Mouse (Mus musculus) ovary, postnatal 14 days (tissue): Measurements from ENCODE around the gene Schip1.
A peak's percentile ranks its signal among the peaks of the same experiment; 100 is the strongest.

Source experiments
- DNase-seq: peaks from one replicate; pipeline ENCODE4 v3.0.0; 2022; ENCODE audit warnings: low spot score

Schip1 gene

GRCm38 (mm10) chr3:68556891-68557290 is 492.3 kb downstream of the Schip1 start:
- no peak for DNase-seq

GRCm38 (mm10) chr3:68558744-68559143 is 494.1 kb downstream of the Schip1 start:
- DNase-seq = no peak

DNA sequence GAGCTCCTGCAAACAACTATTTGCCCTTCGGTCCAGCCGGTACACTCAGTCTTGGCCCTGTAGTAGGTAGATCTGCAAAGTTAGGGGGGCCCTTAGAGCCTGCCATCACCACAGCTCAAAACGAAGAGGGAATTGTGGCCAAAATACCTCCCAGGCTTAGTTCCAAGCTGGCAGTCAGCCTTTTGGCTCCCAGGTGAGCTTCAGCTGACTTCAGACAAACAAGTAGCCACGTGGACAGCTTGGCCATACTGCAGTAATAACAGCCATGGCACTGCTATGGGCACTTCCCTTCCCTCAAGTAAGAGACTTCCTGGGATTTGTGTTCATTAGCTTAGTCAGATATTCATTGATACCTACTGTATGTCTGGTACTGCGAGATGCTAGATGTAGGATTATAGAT is 495.5 kb downstream of the Schip1 start:
- DNase-seq = no peak

DNA sequence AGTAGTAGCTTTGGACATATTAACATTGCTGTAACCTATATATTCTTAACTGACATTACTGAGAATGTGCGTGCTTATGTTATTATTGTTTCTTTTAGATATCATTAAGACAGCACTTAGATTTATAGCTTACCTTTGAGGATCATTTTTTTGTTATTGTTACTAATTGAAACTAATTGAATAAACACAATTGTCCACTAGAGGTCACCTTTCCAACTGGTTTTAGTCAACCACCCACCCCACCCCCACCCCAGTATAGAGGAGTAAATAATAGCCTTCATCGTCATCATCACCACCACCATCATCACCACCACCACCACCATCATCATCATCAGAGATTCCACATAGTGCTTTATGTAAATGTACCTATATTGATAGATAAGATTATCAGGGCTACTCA is 498.2 kb downstream of the Schip1 start:
- no peak for DNase-seq

- no peak for DNase-seq
Observed at GRCm38 (mm10) chr3:68563922-68564321, 499.3 kb downstream of the Schip1 start.

GRCm38 (mm10) chr3:68564978-68565674 is 500.5 kb downstream of the Schip1 start:
- DNase-seq = no peak

GRCm38 (mm10) chr3:68565675-68566055 is 501.1 kb downstream of the Schip1 start:
- DNase-seq = no peak

DNA sequence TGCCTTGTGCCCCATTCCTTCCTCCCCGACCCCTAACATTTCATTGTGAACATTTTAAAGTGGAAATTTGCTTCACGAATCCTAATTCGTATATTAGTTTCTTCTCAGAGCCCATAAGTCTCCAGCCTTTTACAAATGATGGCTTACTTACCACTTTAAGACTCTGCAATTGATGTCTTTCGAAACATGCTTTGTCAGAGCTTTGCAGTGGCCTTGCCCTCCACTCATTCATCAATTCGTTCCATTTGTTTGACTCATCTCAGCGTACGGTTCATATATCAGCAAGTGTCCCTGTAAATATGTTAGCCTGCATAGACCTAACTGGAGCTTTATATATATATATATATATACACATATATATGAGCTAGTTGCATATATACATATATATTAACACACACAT is 503.0 kb downstream of the Schip1 start:
- no peak for DNase-seq

- DNase-seq = no peak
Observed at GRCm38 (mm10) chr3:68568149-68568548, 503.5 kb downstream of the Schip1 start.

- DNase-seq = no peak
Observed at GRCm38 (mm10) chr3:68568716-68569115, 504.1 kb downstream of the Schip1 start.

GRCm38 (mm10) chr3:68570319-68570718 is 505.7 kb downstream of the Schip1 start:
- DNase-seq = no peak

DNA sequence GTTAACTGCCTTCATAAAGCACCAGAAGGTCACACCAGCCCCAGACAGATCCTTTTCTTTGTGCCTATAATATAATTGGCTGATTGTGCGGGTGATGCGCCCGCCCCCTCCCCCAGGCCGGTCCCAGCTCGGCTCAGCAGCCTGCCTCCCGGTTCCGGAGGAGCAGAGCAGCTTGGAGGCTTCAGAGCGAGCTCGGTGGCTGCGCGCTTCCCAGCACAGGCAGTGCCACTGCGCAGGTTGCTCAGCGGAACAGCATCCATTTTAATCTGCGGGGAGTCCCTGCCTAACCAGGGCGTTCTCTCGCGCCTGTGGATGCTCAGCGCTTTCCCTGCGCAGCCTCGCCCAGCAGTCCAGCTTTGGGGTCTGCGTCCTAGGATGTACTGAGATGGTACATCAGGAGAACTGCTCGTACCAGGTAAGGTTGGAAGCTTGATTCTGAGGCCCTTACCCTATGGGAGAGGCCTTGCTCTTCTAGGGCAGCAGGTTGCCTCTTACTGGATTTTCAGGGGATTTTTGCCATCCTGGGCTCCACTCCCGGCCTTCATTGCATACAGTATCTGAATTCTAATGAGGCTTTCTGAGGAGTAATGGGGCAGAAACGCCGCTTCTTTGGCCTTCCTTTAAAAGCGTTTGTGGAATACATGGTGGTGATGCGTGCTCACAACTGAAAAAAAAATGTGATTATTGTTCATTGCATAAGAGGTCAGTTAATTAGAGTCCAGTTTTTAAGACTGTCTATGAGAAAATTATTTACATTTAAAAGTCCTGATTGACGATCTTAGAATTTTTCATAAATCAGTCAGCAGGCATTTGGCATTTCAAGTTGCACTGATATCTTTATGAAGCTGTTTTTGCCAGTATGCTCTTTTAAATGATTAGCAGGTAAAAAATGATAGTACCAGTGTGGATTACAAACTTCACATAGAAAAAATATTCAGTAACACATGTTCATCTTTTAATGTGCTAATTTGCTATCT is 507.9 kb downstream of the Schip1 start:
- DNase-seq = no peak

DNA sequence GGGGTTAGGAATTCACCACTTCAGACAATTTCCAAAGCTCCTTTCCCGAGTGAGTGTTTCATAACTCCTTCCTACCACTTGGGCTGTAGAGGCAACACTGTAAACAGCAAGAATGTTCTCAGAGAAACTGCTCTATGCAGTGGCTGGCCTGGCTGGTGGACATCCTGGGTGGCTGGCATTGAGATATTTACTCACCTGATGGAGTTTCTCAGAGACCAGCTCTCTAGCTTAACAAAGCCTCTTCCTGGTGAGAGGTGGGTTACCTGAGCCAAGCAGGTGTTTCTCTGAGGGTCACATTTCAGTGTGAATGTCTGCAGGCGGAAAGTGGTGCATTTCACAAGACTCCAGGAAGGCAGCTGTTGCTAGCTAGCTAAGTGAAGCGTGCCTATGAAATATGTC is 508.6 kb downstream of the Schip1 start:
- DNase-seq = no peak

- no peak for DNase-seq
Observed at GRCm38 (mm10) chr3:68574097-68574496, 509.5 kb downstream of the Schip1 start.

DNA sequence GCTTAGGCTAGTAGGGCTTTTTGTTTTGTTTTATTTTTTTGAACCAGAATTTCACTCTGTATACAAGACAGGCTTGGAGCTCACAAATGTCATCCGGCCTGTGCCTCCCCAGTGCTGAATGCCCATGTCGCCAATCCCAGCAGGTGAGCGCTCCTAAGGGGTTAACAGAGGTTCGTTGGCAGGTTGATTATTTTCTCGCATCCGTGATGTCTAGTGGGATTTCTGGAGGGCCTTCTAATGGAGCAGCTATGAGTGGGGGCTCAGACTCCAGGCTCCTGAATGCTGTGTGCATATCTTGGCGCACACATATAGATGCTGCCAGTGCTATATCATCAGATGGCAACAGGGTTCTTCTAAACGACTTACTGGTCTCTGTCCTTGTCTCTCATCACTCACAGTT is 510.0 kb downstream of the Schip1 start:
- DNase-seq = no peak

GRCm38 (mm10) chr3:68575636-68576340 is 511.2 kb downstream of the Schip1 start:
- DNase-seq = no peak

DNA sequence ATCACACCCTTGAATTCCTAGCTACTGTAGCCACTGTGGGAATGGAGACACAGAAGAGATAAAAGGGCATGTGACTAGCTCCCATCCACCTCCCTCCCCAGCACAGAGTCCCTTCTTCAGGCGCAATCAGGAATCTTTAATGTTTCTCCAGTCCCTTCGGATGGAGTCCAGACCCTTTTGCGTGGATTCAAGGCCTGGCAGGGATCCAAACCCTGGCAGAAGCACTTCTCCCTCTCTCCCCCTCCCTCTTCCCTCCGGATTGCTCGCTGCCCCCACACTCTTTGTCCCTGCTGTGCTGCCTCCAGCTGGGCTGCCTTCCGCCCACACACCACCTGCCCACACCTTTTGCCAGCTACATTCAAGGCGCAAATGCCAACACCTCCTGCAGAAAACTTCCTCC is 511.8 kb downstream of the Schip1 start:
- peak; percentile 39 for DNase-seq

GRCm38 (mm10) chr3:68576948-68577347 is 512.3 kb downstream of the Schip1 start:
- DNase-seq = no peak

GRCm38 (mm10) chr3:68581591-68581990 is 517.0 kb downstream of the Schip1 start:
- DNase-seq = no peak

GRCm38 (mm10) chr3:68582103-68582740 is 517.6 kb downstream of the Schip1 start:
- no peak for DNase-seq

- no peak for DNase-seq
Observed at GRCm38 (mm10) chr3:68583031-68583693, 518.6 kb downstream of the Schip1 start.
